Mouse (Mus musculus): ENCODE results near the gene Phf19.
A peak's percentile ranks its signal among the peaks of the same experiment; 100 is the strongest.

Gene Phf19

DNA sequence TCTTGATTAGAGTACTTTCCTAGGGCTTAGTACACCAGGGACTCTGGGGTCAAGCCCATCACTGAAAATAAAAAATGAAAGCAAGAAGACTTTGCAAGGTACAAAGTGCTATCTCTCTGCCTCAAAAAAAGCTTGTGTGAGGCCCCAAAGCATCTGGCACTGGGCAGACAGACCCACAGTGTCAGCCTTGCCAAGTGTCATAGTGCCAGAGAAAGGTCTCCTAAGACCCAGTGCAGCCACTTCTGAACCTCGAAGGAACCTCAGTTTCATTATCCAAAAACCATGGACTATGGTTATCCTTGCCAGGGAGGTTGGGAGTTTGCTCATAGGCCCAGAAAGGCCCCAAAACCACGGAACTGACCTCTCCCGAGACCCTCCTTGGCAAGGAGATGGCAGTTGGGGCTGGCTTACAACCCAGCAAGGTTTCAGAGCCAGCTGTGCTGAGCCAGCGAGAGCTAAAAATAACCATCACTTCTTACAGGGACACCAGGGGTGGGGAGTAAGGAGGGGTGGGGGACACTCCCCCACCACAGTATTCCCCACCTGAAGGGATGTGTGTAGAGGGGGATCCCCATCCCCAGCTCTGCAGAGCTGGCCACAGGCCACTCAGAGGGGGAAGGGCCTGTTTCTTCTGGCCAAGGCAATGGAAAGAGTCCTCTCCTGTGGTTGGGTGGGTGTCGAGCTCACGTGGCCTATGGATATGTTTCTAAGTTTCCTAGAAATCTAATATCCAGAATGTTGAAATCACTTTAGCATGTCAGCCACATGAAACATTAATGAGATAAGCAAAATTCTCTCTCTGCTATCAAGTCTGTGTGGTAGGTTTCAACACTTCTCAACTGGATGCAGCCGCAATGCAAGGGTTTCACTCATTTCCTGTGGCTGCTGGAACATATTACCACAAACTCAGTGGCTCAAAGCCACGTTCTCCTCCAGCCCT is 24.7 kb upstream of the Phf19 start:
- no peak for DNase-seq (ENCODE audit: low read depth, low spot score)

DNA sequence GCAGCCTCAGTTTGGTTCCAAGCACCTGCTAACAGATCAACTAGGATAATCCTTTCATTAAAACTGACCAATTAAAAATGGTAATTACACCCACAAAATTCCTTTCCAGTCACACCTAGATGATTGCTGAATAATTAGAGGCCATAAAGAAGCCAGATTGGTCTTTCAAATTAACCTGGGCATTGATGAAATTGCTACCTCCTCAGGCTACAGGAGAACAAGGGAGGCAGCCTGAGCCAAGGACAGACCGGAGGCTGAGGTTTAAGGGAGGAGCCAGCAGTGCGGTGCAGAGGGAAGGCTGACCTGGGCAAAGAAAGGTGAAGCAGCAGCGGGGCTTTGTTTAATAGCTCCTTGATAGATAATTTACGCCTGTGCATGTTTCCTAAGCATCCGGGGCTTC is 23.6 kb upstream of the Phf19 start:
- no peak for DNase-seq (ENCODE audit: low read depth, low spot score)

DNA sequence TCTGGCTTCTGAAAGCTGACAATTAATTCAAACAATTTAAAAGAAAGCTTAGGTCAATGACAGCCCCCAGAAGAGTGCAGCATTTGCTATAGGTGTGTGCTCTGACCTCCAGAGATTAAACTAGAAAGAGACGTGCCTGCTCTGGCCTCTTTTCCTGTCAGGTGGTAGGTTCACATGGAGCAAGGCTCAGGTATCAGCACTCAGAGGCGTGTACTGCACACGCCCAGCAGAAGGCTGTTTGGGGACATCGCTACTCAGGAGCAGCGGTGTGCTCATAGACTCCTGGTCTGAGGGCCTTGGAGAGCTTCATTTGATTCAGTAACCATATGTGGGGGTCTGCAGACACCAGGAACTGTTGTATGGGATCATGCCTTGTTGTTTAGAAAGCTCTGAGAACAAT is 13.5 kb upstream of the Phf19 start:
- DNase-seq (ENCODE audit: low read depth, low spot score) = no peak

DNA sequence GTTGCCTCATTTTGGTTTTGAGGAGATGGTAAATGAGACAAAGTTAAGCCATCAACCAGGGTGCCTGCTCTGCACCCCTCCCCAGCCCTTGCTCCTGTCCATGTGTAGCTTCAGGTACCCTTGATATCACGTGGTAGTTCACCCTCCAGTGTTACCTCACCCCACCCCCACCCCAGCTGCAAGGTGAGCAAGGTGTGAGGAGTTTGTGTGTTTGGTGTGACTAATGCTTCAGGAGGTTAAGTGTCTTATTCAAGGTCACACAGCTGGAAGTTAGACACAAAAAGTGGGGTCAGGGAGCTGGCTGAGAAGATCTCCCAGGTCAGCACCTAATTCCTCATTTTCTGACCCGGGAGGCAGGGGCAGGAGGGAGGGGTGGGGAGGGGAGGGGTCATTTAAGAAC is 8.9 kb upstream of the Phf19 start:
- DNase-seq (ENCODE audit: low read depth, low spot score) = no peak

DNA sequence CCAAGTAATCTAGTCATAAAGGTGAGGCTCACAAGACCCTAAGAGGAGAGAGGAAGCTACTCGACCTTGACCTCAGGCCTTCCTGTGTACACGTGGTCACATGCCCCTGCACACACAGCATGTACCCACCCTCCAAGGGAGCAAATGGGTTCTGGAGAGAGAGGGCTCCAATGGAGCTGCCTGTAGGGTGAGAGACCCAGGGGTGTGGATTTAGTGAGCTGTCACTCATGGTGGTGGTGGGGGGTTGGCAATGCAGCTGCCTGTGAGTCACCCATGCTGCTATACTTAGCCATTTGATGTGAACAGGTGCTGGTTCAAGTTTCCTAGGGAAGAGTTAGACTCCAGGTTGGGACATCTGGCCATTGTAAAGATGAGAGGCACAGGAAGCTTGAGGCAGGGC is 6.3 kb upstream of the Phf19 start:
- no peak for DNase-seq (ENCODE audit: low read depth, low spot score)

DNA sequence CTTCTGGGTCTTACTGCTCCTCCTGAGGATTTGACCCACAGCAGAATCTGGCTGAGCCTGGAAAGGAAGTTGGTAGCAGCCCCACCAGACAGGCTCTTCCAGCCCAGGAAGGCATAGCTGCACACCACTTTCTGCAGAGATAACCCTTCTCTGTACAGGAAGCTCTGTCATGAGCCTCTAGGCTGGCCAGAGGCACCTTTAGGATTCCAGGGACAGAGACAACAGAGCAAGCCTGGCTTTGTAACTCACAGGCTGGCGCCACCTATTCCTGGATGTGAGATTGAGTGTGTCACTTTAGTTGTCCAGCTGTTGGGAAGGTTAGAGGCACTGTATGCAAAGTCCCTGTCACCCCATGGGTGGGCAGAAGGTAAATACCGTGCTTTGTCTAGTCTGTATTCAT is 1.3 kb upstream of the Phf19 start:
- DNase-seq (ENCODE audit: low read depth, low spot score) = no peak

DNA sequence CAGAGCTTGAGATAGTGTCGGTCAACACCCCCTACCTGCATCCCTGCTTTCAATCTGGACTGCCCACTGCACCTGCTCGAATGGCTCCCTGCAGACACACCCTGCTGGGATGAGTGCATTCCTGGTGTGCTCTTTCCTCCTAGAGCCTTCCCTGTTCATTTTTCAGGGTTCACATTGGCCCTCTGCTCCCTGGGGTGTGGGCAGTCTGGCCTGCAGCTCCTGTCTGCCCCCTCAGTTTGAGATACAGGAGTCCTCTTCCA is 927 bp upstream of the Phf19 start:
- no peak for DNase-seq (ENCODE audit: low read depth, low spot score)

DNA sequence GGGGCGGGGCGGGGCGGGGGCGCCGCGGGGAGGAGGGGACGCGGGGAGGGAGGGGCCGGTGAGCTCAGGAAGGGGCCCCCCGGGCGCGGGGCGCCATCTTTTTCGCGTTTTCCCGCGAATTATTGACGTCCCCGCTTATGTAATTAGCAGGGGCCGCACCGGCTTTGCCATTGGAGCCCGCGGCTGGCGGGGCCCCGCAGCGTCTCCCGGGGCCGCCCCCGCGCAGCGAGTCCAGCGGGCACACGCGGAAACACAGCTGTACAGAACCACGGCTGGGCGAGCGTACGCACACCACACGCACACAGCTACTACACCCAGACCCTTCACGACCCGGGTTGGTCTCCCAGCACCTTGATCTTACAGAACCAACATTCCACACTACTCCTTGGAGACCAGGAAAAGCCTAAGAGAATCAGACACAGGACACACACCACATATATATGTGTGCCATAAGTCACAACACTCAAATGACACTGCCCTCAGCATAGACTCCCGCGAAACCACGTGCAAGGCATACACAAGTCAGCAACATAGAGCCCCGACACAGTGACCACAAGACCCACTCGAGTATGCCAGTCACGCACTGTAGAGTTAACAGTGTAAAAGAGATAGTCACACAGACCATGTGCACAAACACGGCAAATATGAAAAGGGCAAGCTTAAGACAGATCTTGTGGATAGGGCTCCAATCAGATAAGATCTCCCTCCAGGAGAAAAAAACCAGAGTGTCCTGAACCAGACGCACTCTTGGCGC is 420 bp upstream of the Phf19 start:
- no peak for DNase-seq (ENCODE audit: low read depth, low spot score)

DNA sequence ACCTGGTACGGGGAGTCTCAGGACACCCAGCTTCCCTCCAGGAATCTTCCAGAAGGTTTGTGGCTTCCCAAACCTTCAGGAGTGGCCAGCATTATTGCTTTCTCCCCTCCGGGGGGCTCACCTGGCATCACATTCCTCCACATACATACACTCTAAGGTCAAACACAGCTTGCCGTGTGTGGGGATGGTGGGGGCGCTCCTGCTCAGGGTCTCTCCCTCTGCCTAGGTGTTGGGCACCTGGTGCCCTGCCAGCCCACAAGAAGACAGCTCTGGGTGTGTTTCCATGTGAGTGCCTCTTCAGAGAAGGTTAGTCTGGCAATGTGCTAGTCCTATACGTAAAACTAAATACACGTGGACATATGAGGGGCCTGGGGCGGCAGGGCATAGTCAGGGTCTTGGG is 1.2 kb downstream of the Phf19 start:
- no peak for DNase-seq (ENCODE audit: low read depth, low spot score)

DNA sequence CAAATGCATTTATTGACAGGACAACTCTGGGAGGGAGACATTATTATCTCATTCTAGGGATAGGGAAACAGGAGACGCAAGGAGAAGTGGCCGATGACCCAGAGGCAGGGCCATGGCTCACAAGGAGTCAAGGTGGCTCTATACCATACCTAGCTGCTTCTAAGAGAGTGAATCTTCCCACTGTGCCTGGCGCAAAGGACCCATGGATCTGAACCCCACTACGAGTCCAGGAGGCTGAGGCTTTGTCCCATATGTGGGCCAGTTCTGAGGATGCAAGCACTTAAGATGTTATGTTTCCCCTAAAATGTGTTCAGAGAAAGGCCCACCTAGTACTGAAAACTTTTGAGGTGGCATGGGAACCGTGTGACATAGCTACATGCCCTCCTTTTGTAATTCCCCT is 2.0 kb downstream of the Phf19 start:
- DNase-seq (ENCODE audit: low read depth, low spot score) = no peak

DNA sequence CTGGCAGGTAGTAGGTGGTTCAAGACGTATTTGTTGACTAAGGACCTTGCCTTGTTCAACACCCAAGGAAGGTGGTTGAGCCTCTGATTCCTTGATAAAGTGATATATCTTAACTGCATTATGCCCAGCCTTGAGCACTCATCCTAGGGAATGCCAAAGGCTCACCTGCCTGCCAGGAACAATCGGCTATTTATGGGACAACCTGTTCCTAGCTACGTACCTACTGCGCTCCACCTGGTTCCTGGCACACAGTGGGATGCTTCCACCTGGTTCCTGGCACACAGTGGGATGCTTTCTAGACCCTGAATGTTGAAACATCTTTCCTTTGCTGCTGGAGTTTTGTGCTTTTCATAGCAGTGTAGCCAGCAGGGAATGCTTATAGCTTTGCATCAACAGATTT is 4.1 kb downstream of the Phf19 start:
- DNase-seq (ENCODE audit: low read depth, low spot score) = no peak

DNA sequence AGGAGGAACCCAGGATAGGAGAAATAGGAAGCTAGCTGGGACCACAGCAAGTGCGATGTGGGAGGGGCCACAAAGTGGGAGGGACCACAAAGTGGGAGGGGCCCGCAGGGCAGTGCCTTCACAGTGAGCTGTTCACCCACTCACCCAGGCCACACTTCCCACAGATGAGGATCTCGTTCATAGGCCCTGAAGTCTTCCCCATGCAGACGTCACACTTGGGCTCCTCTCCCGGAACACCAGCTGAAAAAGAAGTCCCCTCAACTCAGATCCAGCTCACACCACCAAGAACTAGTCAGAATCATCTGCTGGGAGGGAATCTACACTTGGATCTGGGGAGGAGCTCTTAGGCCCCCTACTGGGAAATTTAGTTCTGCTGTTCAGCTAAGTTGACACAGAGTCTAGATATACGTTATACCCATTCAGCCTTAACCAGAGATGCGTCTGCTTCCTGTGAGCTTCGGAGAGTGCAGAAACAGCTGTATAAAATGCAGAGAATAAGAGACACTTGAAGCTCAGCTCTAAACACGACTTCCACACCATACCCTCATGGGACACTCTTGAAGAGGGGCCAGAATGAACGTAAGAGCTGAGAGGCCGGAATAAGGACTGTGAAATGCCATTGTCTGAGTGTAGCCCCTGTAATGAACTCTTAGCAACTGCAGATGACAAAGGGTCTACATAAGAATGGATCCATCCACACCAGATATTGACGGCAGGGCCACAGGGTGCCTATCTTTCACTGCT is 6.8 kb downstream of the Phf19 start:
- DNase-seq (ENCODE audit: low read depth, low spot score) = no peak

DNA sequence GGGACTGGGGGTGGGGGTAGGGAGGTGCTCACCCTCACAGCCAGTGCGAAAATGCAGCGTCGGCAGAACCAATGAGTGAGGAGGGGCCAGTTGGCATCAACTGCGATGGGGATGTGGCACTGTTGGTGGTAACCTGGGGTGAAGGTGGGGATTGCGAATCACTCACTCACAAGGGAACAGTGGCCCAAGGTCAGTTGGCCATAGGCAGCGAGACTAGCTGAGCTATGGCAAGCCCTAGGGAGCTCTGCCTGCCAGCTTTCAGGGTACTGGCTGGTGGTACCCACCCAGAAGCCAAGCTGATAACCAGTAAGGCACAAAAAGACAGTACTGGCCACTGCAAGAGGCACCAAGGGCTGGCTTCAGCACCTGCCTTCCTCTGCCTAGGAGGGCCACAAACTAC is 7.4 kb downstream of the Phf19 start:
- DNase-seq (ENCODE audit: low read depth, low spot score) = no peak

DNA sequence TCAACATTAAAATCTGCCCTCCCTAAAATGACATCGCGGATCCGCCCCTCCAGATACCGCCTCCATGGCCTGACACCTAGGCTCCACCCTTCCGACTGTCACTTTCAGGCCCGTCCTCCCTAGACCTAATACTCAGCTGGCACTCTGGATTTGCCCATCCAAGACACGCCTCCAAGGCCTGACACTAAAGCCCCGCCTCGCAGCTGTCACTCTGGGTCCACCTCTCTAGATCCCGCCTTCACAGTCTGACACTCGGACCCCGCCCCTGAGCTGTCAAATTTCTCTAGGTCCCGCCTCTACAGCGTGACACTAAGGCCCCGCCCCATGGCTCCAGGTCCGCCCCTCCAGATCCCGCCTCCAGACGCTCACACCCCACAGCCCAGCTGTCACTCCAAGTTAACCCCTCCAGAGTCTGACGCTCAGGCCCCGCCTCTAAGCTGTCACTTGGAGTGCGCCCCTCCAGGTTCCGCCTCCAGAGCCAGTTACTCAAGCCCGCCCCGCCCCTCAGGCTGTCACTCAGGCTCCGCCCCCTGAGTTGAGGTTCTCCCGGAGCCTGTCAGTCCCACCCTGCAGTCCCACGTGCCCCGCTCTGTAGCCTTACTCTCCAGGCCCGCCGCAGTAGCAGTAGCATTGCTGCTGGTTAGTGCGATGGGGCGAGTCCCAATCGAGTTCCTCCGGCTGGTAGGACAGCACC is 8.8 kb downstream of the Phf19 start:
- peak; percentile 84 for DNase-seq (ENCODE audit: low read depth, low spot score)

DNA sequence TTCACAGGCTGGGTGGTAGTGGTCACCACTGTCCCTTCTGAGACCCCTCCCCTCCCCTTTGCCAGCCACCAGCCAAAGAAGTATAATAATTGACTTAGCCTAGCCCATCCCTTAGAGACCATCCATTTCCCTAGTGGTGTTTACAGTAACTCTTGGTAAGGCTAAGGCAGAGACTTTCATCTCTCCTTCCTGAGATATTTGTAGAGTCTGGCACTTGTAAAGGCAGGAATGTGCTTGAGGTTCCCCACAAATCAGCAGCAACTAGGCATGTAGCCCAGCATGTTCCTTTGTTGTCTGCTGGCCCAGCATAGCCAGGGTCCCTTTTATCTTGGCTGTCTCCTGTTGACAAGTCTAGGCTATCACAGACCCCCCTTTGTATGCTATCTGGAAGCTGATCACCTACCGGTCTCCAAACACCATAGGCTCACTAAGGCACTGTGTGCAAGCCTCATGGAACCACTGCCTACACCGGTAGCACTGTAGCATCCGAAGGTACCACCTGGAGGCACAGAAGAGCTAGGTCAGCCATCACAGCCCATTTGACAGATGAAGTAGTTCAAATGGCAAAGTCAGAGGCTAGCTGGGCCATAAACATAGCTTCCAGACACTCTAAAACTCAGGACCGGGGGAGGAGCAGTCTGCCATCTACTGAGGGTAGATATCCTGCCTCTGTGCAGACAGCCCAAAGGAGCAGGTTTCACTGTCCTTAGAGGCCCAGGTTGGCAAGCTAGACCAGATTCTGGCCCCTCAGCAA is 10.0 kb downstream of the Phf19 start:
- no peak for DNase-seq (ENCODE audit: low read depth, low spot score)

DNA sequence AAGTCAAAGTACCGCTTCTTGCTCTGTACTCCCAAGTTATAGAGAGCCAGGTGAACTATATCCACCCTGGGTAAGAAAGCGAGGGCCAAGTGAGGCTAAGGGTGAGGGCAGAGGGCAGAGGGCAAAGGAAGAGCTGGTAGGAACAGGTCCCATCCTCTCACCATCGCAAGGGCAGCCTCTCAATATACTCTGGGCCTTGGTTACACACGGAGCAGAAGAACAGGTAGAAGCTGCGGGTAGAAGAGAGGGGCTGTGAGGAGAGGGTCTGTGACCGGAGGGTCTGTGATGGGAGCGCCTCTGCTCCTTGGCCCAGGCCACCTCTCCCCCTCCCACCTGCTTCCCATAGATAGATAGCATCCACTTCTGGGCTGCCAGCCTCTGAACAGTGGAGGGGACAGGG is 10.6 kb downstream of the Phf19 start:
- no peak for DNase-seq (ENCODE audit: low read depth, low spot score)

DNA sequence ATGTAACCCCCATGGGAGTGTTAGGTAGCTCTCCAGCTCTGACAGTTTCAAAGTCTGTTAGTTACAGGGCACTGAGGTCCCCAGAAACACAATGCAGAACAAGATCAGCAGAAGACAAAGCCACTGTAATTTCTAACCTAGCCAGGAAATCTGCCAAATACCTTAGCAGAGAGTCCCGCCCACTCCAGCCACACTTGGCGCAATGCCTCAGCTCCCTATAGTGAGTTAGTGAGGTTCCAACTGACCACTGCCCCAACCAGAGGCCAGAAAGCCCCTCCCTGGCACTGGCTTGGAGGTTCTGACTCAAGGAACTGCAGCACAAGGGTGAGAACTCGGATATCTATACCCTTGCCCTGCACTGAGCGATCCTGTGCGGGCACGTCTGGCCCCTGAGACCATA is 11.1 kb downstream of the Phf19 start:
- DNase-seq (ENCODE audit: low read depth, low spot score) = no peak

DNA sequence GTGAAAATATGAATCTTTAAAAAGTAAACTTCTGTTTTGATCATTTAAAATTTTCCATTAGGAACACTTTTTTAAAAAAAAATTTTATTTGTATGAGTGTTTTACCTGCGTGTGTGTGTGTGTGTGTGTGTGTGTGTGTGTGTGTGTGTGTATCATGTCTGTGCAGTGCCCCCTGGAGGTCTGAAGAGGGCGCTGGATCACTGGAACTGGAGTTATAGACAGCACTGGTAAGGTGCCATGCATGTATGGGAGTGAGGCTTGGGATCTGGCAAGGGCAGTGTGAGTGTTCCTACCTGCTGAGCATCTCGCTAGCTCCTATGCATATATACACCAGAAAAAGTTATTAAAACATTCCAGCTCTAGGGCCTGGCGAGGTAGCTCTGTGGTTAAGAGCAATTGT is 12.1 kb downstream of the Phf19 start:
- DNase-seq (ENCODE audit: low read depth, low spot score) = no peak

DNA sequence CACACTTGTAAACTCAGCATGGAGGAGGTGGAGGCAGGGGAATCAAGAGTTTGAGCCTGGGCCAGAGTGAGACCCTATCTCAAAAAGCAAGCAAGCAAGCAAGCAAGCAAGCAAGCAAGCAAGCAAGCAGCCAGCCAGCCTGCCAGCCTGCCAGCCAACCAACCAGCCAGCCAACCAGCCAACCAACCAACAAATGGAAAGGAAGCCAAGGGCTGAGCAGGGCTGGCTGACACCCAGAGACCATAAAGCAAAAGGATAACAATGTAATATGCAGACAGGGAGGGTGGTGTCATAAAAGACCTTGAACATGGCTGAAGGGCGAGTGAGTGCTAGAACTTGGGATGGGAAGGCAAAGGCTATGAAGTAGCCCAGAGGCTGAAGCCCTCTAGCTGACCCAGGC is 13.4 kb downstream of the Phf19 start:
- no peak for DNase-seq (ENCODE audit: low read depth, low spot score)

DNA sequence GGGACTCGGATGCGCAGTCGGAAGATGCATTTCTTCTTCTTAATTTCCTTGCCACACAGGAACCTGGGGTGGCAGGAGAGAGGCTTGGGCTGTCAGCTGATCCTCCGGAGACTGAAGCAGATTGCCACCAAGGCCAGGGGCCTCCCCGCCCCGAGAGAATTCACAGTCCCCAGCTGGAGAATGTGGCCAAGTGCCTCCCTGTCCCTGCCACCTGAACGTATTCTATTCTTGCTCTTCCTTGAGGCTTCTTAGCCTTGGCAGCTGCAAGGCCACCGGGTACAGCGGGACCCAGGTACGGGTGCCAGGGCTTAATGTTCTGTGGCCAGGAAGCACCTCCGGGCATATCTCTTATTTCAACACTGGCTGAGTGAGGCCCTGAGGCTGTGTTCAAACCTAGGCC is 14.1 kb downstream of the Phf19 start:
- DNase-seq (ENCODE audit: low read depth, low spot score) = no peak

DNA sequence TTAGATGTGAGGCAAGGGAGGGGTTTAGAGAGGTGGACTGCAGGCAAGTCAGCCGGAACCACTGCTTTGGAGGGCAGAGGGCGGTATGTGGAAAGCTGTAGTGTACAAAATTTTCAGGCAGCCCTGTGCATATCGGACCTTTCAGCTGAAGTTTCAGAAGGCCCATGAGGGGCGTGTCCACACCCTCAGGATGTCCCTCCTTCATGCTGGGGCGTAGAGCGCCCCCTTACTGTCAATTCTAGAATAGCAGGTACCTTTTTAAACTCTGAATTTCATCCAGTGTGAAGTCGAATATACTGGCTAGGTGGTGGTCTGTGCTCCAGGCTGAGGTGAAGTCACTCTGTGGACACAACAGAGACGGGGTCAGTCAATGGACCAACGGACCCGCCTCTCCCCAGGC is 16.0 kb downstream of the Phf19 start:
- DNase-seq (ENCODE audit: low read depth, low spot score) = no peak

All from WW6 (cell line).